Mouse (Mus musculus) layer of hippocampus, postnatal 14 days (tissue): ENCODE measurements around the gene Ifi214. TPM values are rescaled to one million over a fixed set of nuclear protein-coding genes. Genes with fewer than 3 reads are reported as not detected.
"Not testable (repeated sequence)": the region's sequence is repeated elsewhere in the genome, so short reads cannot be mapped to it uniquely, and the experiment has no call there.

Source experiments
- DNase-seq, 2 experiments: peaks; one replicate each; pipeline ENCODE4 v3.0.0; 2021 to 2022; ENCODE audit warnings: low spot score in 2 of 2, mixed read lengths in 1 of 2
- long read RNA-seq, 2 experiments: library from polyadenylated mRNA; stranded (forward); transcript quantifications; one replicate each; pipeline ENCODE4 v2.0.0; 2021
- microRNA-seq, 2 experiments: library from miRNA; unstranded; fragments of <30 nt; microRNA quantifications; one replicate each; pipeline ENCODE4 v1.2.0; 2021
- total RNA-seq, 2 experiments: library from RNA; stranded (reverse); gene quantifications; 2 replicates each; pipeline ENCODE4 v1.2.3; 2021

Ifi214 gene
- not detected for total RNA-seq
- long read RNA-seq, experiment 1 = 0 reads
- long read RNA-seq, experiment 2 = 0 reads

- not testable (repeated sequence) for DNase-seq
Measured at GRCm38 (mm10) chr1:173535791-173536190, at the start of gene Ifi214. Ifi214 (minus strand) TSS chr1:173535957.

- no peak for DNase-seq
Measured at GRCm38 (mm10) chr1:173579921-173580585, 44.3 kb upstream of the Ifi214 start.

GRCm38 (mm10) chr1:173579079-173579478 lies 43.3 kb upstream of the Ifi214 start:
- no peak for DNase-seq

- DNase-seq = not testable (repeated sequence)
Measured at GRCm38 (mm10) chr1:173550491-173551050, 14.8 kb upstream of the Ifi214 start.

- not testable (repeated sequence) for DNase-seq
Measured at GRCm38 (mm10) chr1:173548798-173549197, 13.0 kb upstream of the Ifi214 start.

GRCm38 (mm10) chr1:173521452-173521851 lies 14.3 kb downstream of the Ifi214 start:
- no peak for DNase-seq

- DNase-seq = not testable (repeated sequence)
Measured at GRCm38 (mm10) chr1:173510595-173510994, 25.2 kb downstream of the Ifi214 start.

- DNase-seq = not testable (repeated sequence)
Measured at GRCm38 (mm10) chr1:173491483-173491882, 44.3 kb downstream of the Ifi214 start.

- DNase-seq = not testable (repeated sequence)
Measured at GRCm38 (mm10) chr1:173490812-173491480, 44.8 kb downstream of the Ifi214 start, which contains the start of gene Ifi206. Ifi206 (minus strand) TSS chr1:173491041.

GRCm38 (mm10) chr1:173481182-173481574 lies 54.6 kb downstream of the Ifi214 start:
- DNase-seq = not testable (repeated sequence)

- DNase-seq = not testable (repeated sequence)
Measured at GRCm38 (mm10) chr1:173480399-173481181, 55.2 kb downstream of the Ifi214 start.

Small RNA genes lying within 50 kb of the gene (microRNA-seq; reads per million reads assigned to microRNA genes)
- 0 reads per million in 2 experiments for gene Gm44481

Other genes with a start within 250 kb of the Ifi214 start
- gene Ackr1, start 202.2 kb downstream of the Ifi214 start, total RNA-seq = 10 to 100 TPM; 76.9 to 81.4 TPM
- 1 to 10 TPM; 2.9 to 4.0 TPM for gene Aim2, start 185.1 kb downstream of the Ifi214 start, total RNA-seq
- gene Cadm3, start 168.3 kb downstream of the Ifi214 start, total RNA-seq = 100 to 1,000 TPM; 351 to 367 TPM
- gene Ifi206, start 44.9 kb downstream of the Ifi214 start, total RNA-seq = not detected
- not detected for gene Ifi213, start 63.3 kb upstream of the Ifi214 start, total RNA-seq
- gene Ifi209, start 95.0 kb upstream of the Ifi214 start, total RNA-seq = not detected
- gene Ifi208, start 137.7 kb upstream of the Ifi214 start, total RNA-seq = not detected
- under 1 TPM; 0.17 to 0.18 TPM for gene Ifi207, start 205.8 kb upstream of the Ifi214 start, total RNA-seq
- under 1 TPM; 0.33 to 0.85 TPM for gene Ifi204, start 231.0 kb upstream of the Ifi214 start, total RNA-seq